Mouse (Mus musculus) neural tube, embryonic 11.5 days (tissue): ENCODE data around the gene D17Wsu92e. TPM values are rescaled to one million over a fixed set of nuclear protein-coding genes. Genes with fewer than 3 reads are reported as not detected.

ENCODE experiments used
- ATAC-seq: fragments of 200-750 bp; cut with Nextera tagmentation; 2 replicates; pipeline ENCODE4 v1.8.0; 2017; ENCODE audit warnings: moderate number of reproducible peaks, mild to moderate bottlenecking, moderate TSS enrichment, moderate library complexity; ENCODE audit not compliant: insufficient read depth, low FRiP score, low TSS enrichment
- DNase-seq: peaks from one replicate; pipeline ENCODE4 v3.0.0-alpha.2; 2015; ENCODE audit warnings: low spot score
- H3K27ac ChIP-seq: fragments of 300-500 bp; sonication (generic); 2 replicates; pipeline ENCODE4 v1.5.1; 2014; ENCODE audit warnings: low read depth, mild to moderate bottlenecking, low read length
- H3K27me3 ChIP-seq: fragments of 300-500 bp; sonication (generic); 2 replicates; pipeline ENCODE4 v1.6.1; 2014; ENCODE audit warnings: mild to moderate bottlenecking, low read length, mixed read lengths; ENCODE audit not compliant: control insufficient read depth, insufficient read depth
- H3K36me3 ChIP-seq: fragments of 300-500 bp; sonication (generic); 2 replicates; pipeline ENCODE4 v1.6.1; 2014; ENCODE audit warnings: mild to moderate bottlenecking, low read length, moderate library complexity, mixed read lengths; ENCODE audit not compliant: control insufficient read depth, insufficient read depth
- H3K4me1 ChIP-seq: fragments of 300-500 bp; sonication (generic); 2 replicates; pipeline ENCODE4 v1.6.1; 2014; ENCODE audit warnings: low read length, mixed read lengths; ENCODE audit not compliant: control insufficient read depth, insufficient read depth
- H3K4me2 ChIP-seq: fragments of 300-500 bp; sonication (generic); 2 replicates; pipeline ENCODE4 v1.6.1; 2014; ENCODE audit warnings: low read depth, mild to moderate bottlenecking, moderate library complexity
- H3K4me3 ChIP-seq: fragments of 300-500 bp; sonication (generic); 2 replicates; pipeline ENCODE4 v1.5.1; 2014; ENCODE audit warnings: low read depth, low read length
- H3K9ac ChIP-seq: fragments of 300-500 bp; sonication (generic); 2 replicates; pipeline ENCODE4 v1.6.1; 2014; ENCODE audit warnings: mild to moderate bottlenecking, low read length
- H3K9me3 ChIP-seq: fragments of 300-500 bp; sonication (generic); 2 replicates; pipeline ENCODE4 v1.6.1; 2016; ENCODE audit warnings: low read length; ENCODE audit not compliant: control insufficient read depth
- WGBS: fragments of 180-500 bp; shearing (Covaris S2); extraction: QIAGEN DNeasy Blood & Tissue Kit; methylation state at CpG from one replicate; pipeline ENCODE4 v1.1.7; 2014; 5-methylcytosine and 5-hydroxymethylcytosine counted together
- polyA plus RNA-seq: library from polyadenylated mRNA; unstranded; fragments of >200 nt; fragmentation: Nextera tagmentation; extraction: Ambion mirVana; gene quantifications from 2 replicates; pipeline ENCODE4 v1.2.1, GENCODE M21; 2014

Gene D17Wsu92e
- polyA plus RNA-seq, 1 experiment from 2014 or later = 14.1 TPM

DNA sequence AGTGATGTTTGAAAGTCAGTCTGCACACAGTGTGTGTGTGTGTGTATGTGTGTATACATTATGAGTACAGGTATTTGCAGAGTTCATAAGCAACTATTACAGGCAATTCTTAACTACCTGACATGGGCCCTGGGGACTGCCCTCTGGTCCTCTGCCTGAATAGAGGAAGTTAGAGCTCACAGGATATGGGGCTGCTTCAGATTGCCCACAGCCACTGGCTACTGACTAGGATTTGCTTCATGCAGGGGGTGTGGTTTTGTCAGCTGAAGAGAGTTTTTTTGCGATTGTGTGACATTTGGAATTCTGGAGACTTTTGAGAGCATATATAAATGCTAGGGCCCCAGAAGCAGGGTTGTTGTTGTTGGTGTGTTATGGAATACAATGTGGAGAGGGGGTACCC is 4.5 kb upstream of the D17Wsu92e start:
- H3K4me2 ChIP-seq = no peak overlapping the region
- no peaks in the 10 kb centered on the region for H3K27me3 ChIP-seq
- no peak for DNase-seq
- WGBS = 70% methylated on average over 1 of the region's 1 CpGs
- H3K4me3 ChIP-seq = no peak overlapping the region
- no peak overlapping the region for H3K9ac ChIP-seq
- H3K36me3 ChIP-seq = no peaks in the 10 kb centered on the region
- no peaks in the 10 kb centered on the region for H3K9me3 ChIP-seq
- 0 out of 2 replicates have a peak, but pooled peaks cover 10% of the 10 kb centered on the region for H3K4me1 ChIP-seq
- no peak for ATAC-seq
- H3K27ac ChIP-seq = no peak overlapping the region

- Histone ChIP-seq H3K27me3 (no peaks in the 10 kb centered on the region), H3K9me3 (no peaks in the 10 kb centered on the region), H3K9ac (no peak overlapping the region), H3K4me2 (no peak overlapping the region), H3K36me3 (no peaks in the 10 kb centered on the region), H3K4me1 (peaks cover 22% of the 10 kb centered on the region), H3K27ac (no peak overlapping the region), H3K4me3 (no peak overlapping the region)
- 84% methylated on average over 9 of the region's 9 CpGs for WGBS
- DNase-seq (no peak), ATAC-seq (no peak)
Measured at GRCm38 (mm10) chr17:27823142-27823905, 2.9 kb upstream of the D17Wsu92e start.

DNA sequence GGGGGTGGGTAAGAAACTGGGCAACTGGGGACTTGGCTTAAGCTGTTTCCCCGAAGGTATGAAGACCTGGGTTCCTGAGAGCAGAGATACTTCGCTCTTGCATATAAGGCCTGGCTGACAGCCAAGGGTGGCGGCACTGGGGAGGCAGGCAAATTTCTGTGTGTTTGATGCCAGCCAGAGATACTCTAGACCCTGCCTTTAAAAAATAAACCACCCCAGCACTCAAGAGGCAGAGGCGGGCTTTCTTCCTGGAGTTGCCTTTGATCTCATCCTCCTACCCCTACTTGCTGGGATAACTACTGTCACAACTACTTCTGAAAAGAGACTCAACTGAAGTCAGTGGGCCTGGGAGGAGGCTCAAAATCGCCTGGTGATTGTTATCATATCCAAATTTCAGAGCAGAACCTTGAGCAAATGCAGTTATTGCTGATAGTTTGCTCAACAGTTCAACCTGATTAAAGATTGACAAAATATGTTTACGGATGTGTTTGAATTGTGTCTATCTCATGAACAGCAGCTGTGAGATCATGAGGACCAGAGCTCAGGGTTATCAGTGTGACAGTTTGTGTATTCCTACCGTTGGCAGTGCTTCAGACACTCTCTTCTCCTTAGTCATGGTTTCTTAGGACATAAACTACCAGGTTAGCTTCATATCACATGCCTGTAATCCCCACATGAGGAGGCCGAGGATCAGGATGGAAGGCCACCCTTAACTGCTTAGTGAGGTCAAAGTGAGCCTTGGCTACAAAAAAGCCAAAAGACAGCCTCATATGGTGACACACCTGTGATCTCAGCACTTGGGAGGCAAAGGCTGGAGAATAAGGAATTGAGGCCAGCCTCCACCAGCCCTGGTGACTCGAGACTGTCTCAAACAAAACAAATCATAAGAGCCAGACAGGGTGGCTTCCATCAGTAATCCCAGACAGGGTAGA is 1.2 kb upstream of the D17Wsu92e start:
- Histone ChIP-seq H3K4me1 (peaks cover 22% of the 10 kb centered on the region), H3K9ac (no peak overlapping the region), H3K4me2 (peak overlapping the region; percentile 57), H3K4me3 (no peak overlapping the region), H3K9me3 (no peaks in the 10 kb centered on the region), H3K36me3 (no peaks in the 10 kb centered on the region), H3K27ac (no peak overlapping the region), H3K27me3 (no peaks in the 10 kb centered on the region)
- no peak for DNase-seq
- no peak for ATAC-seq
- 70% methylated on average over 9 of the region's 9 CpGs for WGBS

DNA sequence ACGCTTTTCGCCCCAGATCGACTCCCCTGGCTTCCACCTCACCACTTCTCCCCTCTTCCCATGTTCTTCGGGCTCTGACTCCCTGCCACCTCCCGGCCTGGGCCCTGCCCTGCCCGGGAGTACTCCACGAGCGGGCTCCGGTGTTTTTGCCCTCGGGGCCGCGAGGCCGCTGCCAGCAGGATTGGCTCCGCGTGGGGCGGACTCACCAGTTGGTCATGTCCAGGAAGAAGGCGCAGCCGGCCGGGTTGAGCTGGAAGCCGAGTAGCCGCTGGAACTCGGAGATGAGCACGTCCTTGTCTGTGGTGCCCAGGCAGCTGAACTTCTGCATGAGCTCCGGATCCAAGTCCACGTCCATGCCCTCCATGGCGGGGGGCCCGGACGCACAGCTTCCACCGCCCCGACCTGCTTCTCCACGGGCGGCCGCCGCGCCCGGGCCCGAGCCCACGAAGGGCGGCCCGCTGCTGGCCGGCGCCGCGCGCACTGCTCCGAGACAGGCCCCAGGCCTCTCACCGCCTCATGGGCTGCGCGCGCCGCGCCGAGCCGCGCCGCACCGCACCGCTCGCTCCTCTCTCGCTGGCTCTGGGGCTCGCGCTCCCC is 379 bp downstream of the D17Wsu92e start:
- ATAC-seq = peak; percentile 84
- Histone ChIP-seq H3K27me3 (no peaks in the 10 kb centered on the region), H3K4me3 (peak overlapping the region; percentile 92), H3K9ac (peak overlapping the region; percentile 88), H3K9me3 (no peaks in the 10 kb centered on the region), H3K4me1 (peaks cover 15% of the 10 kb centered on the region), H3K4me2 (peak overlapping the region; percentile 96), H3K36me3 (no peaks in the 10 kb centered on the region), H3K27ac (peak overlapping the region; percentile 69)
- under 1% methylated on average over 50 of the region's 62 CpGs for WGBS
- DNase-seq = peak; percentile 38

- no peak for DNase-seq
- Histone ChIP-seq H3K9me3 (no peaks in the 10 kb centered on the region), H3K9ac (peak overlapping the region; percentile 88), H3K27me3 (no peaks in the 10 kb centered on the region), H3K4me2 (peak overlapping the region; percentile 96), H3K36me3 (no peaks in the 10 kb centered on the region), H3K27ac (0 out of 2 replicates have a peak overlapping the region, but pooled peaks have one; percentile 69), H3K4me1 (peaks cover 15% of the 10 kb centered on the region), H3K4me3 (peak overlapping the region; percentile 92)
- no peak for ATAC-seq
- WGBS = 1% methylated on average over 20 of the region's 20 CpGs
Measured at GRCm38 (mm10) chr17:27819521-27819970, 902 bp downstream of the D17Wsu92e start.

GRCm38 (mm10) chr17:27819011-27819410 is 1.4 kb downstream of the D17Wsu92e start:
- Histone ChIP-seq H3K9me3 (no peaks in the 10 kb centered on the region), H3K9ac (peak overlapping the region; percentile 88), H3K36me3 (no peaks in the 10 kb centered on the region), H3K4me2 (peak overlapping the region; percentile 96), H3K27me3 (no peaks in the 10 kb centered on the region), H3K27ac (no peak overlapping the region), H3K4me1 (peaks cover 15% of the 10 kb centered on the region), H3K4me3 (peak overlapping the region; percentile 92)
- ATAC-seq (no peak), DNase-seq (no peak)
- 37% methylated on average over 7 of the region's 7 CpGs for WGBS

- no peaks in the 10 kb centered on the region for H3K27me3 ChIP-seq
- H3K9ac ChIP-seq = no peak overlapping the region
- H3K27ac ChIP-seq = no peak overlapping the region
- H3K4me2 ChIP-seq = no peak overlapping the region
- H3K36me3 ChIP-seq = no peaks in the 10 kb centered on the region
- H3K9me3 ChIP-seq = no peaks in the 10 kb centered on the region
- H3K4me3 ChIP-seq = no peak overlapping the region
- DNase-seq = no peak
- peaks cover 12% of the 10 kb centered on the region for H3K4me1 ChIP-seq
- ATAC-seq = no peak
Measured at GRCm38 (mm10) chr17:27814606-27815005, 5.8 kb downstream of the D17Wsu92e start.

DNA sequence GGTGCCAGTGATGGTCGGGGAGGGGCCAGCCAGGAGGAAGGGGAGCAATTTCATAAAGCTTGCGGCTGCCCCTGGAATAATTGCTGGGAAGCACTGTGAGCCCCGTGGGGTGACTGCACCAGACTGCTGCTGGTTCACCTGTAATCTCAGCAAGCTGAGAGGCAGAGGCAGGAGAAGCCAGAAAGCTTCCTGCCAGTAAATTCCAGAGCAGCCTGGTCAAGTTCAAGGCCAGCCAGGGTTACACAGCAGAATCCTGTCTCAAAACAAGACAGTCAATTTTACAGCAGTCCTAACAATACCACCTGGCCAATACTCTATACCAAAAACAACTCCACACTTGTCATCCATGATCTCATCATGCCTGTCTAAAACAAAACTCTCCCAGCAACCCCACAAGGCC is 8.5 kb downstream of the D17Wsu92e start:
- 91% methylated on average over 3 of the region's 3 CpGs for WGBS
- Histone ChIP-seq H3K4me1 (no peaks in the 10 kb centered on the region), H3K9me3 (no peaks in the 10 kb centered on the region), H3K27ac (no peak overlapping the region), H3K36me3 (no peaks in the 10 kb centered on the region), H3K4me2 (no peak overlapping the region), H3K27me3 (no peaks in the 10 kb centered on the region), H3K9ac (no peak overlapping the region), H3K4me3 (no peak overlapping the region)
- no peak for DNase-seq
- no peak for ATAC-seq
